Comparison of ENCODE assay signal across 23 mouse cellular contexts in the genomic region with DNA sequence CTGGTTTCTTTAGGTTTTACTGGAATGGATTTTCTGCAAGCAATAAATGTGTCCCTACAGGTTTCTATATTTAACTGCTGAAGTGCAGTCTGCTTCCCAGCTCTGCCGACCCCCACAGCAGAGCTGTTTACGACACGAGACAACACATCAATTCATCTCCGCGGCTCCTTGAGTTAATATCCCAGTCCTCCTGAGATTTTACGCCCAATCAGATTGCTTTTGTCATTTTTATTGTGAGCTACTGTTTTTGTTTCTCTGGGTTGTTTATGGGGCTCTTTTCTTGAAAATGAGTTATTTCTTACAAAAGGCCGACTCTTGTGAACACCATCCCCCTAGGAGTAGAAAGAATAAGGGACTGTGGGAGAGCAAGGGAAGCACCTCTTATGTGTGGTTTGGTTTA. TPM values are rescaled to one million over a fixed set of nuclear protein-coding genes. Genes with fewer than 3 reads are reported as not detected.
DNase-seq lines count a peak whose midpoint lies in the region; ATAC-seq lines count a peak whose summit lies in the region.
"Had no signal": no experiment of that assay in that cellular context is flagged by ENCODE, and none has a peak within 500 bp of the region (broad histone marks: within the 10 kb centered on the region; RNA-seq: fewer than 3 reads in every experiment).

No protein-coding gene starts in this region.

- H3K4me3 ChIP-seq in heart, embryonic 11.5 days (ENCODE audit: low read depth, low read length): no peak overlapping the region
- no peak overlapping the region for H3K4me3 ChIP-seq in hindbrain, embryonic 13.5 days
- H3K4me3 ChIP-seq in hindbrain, embryonic 10.5 days: no peak overlapping the region
- no peak overlapping the region for H3K4me3 ChIP-seq in neural tube, embryonic 12.5 days
- H3K4me3 ChIP-seq in neural tube, embryonic 14.5 days (ENCODE audit: low read depth, low read length): no peak overlapping the region
- H3K4me3 ChIP-seq: embryonic facial prominence, embryonic 15.5 days; limb, embryonic 15.5 days; liver, embryonic 15.5 days; midbrain, embryonic 12.5 days; stomach, embryonic 15.5 days had no signal

- ATAC-seq in heart, embryonic 11.5 days (replicated peaks; ENCODE audit: insufficient number of reproducible peaks, low FRiP score, low TSS enrichment): no peak
- ATAC-seq in hindbrain, embryonic 13.5 days (ENCODE audit: low FRiP score): no peak
- ATAC-seq in neural tube, embryonic 12.5 days (ENCODE audit: low FRiP score, low read depth): no peak
- no peak for ATAC-seq in neural tube, embryonic 14.5 days (ENCODE audit: low read depth)
- ATAC-seq: activated CD4-positive, CD25-positive, alpha-beta regulatory T cell, adult 4 months; forebrain, embryonic 16.5 days had no signal

- no peak overlapping the region for H3K9ac ChIP-seq in heart, embryonic 11.5 days (ENCODE audit: low read depth, low read length)
- H3K9ac ChIP-seq in hindbrain, embryonic 13.5 days: no peak overlapping the region
- no peak overlapping the region for H3K9ac ChIP-seq in neural tube, embryonic 12.5 days
- no peak overlapping the region for H3K9ac ChIP-seq in neural tube, embryonic 14.5 days (replicated peaks; ENCODE audit: low read depth, low read length)
- H3K9ac ChIP-seq: embryonic facial prominence, embryonic 15.5 days; hindbrain, embryonic 14.5 days; limb, embryonic 15.5 days; liver, embryonic 15.5 days; midbrain, embryonic 12.5 days; stomach, embryonic 15.5 days had no signal

- DNase-seq in heart, adult 18-20 months: no peak
- no peak for DNase-seq in hindbrain, embryonic 10.5 days (ENCODE audit: low spot score)
- DNase-seq in neural tube, embryonic 10.5 days (ENCODE audit: extremely low spot score, low spot score): no peak
- no peak for DNase-seq in gastrocnemius, postnatal 14 days
- DNase-seq: adrenal gland, postnatal 14 days; cerebellum, adult 11 months; cerebellum, postnatal 14 days; kidney, adult 2 months; retina, postnatal 1 day had no signal

- no peaks in the 10 kb centered on the region; the same call in 1 of the 2 replicates for H3K4me1 ChIP-seq in heart, embryonic 11.5 days (ENCODE audit: control insufficient read depth, insufficient read depth, low read length)
- peaks cover 22% of the 10 kb centered on the region for H3K4me1 ChIP-seq in hindbrain, embryonic 13.5 days (replicated peaks)
- H3K4me1 ChIP-seq in hindbrain, embryonic 10.5 days (replicated peaks): peaks cover 34% of the 10 kb centered on the region
- H3K4me1 ChIP-seq in neural tube, embryonic 12.5 days: peaks cover 20% of the 10 kb centered on the region
- H3K4me1 ChIP-seq in neural tube, embryonic 14.5 days (ENCODE audit: control insufficient read depth, insufficient read depth, low read length): peaks cover 11% of the 10 kb centered on the region
- H3K4me1 ChIP-seq: limb, embryonic 15.5 days had no signal

- intact Hi-C loops in gastrocnemius, postnatal 14 days (cut with DNase I; ENCODE audit: low total_unique reads): no loop called here

- WGBS in heart, embryonic 11.5 days (ENCODE audit: insufficient replicate concordance): 50% methylated on average over 7 of the region's 7 CpGs
- 23% methylated on average over 7 of the region's 7 CpGs for WGBS in hindbrain, embryonic 13.5 days
- WGBS in hindbrain, embryonic 10.5 days: 59% methylated on average over 7 of the region's 7 CpGs
- WGBS in neural tube, embryonic 12.5 days: 6% methylated on average over 7 of the region's 7 CpGs
- WGBS in neural tube, embryonic 14.5 days: 3% methylated on average over 7 of the region's 7 CpGs

- no peaks in the 10 kb centered on the region for H3K27me3 ChIP-seq in heart, embryonic 11.5 days (ENCODE audit: control insufficient read depth, insufficient read depth, low read length)
- no peaks in the 10 kb centered on the region for H3K27me3 ChIP-seq in hindbrain, embryonic 13.5 days
- H3K27me3 ChIP-seq in hindbrain, embryonic 10.5 days (ENCODE audit: insufficient read depth, poor library complexity, severe bottlenecking): no peaks in the 10 kb centered on the region
- H3K27me3 ChIP-seq in neural tube, embryonic 12.5 days (replicated peaks): no peaks in the 10 kb centered on the region
- no peaks in the 10 kb centered on the region for H3K27me3 ChIP-seq in neural tube, embryonic 14.5 days (ENCODE audit: control insufficient read depth, insufficient read depth, low read length)
- H3K27me3 ChIP-seq: embryonic facial prominence, embryonic 15.5 days; limb, embryonic 15.5 days; liver, embryonic 15.5 days; midbrain, embryonic 12.5 days; stomach, embryonic 15.5 days had no signal

- no peaks in the 10 kb centered on the region for H3K36me3 ChIP-seq in heart, embryonic 11.5 days (ENCODE audit: control insufficient read depth, insufficient read depth, low read length)
- no peaks in the 10 kb centered on the region for H3K36me3 ChIP-seq in hindbrain, embryonic 13.5 days
- no peaks in the 10 kb centered on the region for H3K36me3 ChIP-seq in hindbrain, embryonic 10.5 days
- no peaks in the 10 kb centered on the region for H3K36me3 ChIP-seq in neural tube, embryonic 12.5 days
- no peaks in the 10 kb centered on the region for H3K36me3 ChIP-seq in neural tube, embryonic 14.5 days (ENCODE audit: control insufficient read depth, insufficient read depth, low read length)
- H3K36me3 ChIP-seq: embryonic facial prominence, embryonic 15.5 days; limb, embryonic 15.5 days; liver, embryonic 15.5 days; midbrain, embryonic 12.5 days; stomach, embryonic 15.5 days had no signal

- no peak overlapping the region for H3K27ac ChIP-seq in heart, embryonic 11.5 days (ENCODE audit: low read depth, low read length)
- no peak overlapping the region for H3K27ac ChIP-seq in hindbrain, embryonic 13.5 days
- no peak overlapping the region for H3K27ac ChIP-seq in hindbrain, embryonic 10.5 days
- no peak overlapping the region for H3K27ac ChIP-seq in neural tube, embryonic 12.5 days
- H3K27ac ChIP-seq in neural tube, embryonic 14.5 days (ENCODE audit: low read depth, low read length): no peak overlapping the region
- H3K27ac ChIP-seq: embryonic facial prominence, embryonic 15.5 days; hindbrain, embryonic 14.5 days; limb, embryonic 15.5 days; liver, embryonic 15.5 days; macrophage; midbrain, embryonic 12.5 days; stomach, embryonic 15.5 days had no signal

- H3K4me2 ChIP-seq in heart, embryonic 11.5 days: peak overlapping the region; percentile 37
- H3K4me2 ChIP-seq in hindbrain, embryonic 13.5 days: peak overlapping the region; percentile 0; the same call in 1 of the 2 replicates
- H3K4me2 ChIP-seq in neural tube, embryonic 12.5 days (replicated peaks): peak overlapping the region; percentile 39
- H3K4me2 ChIP-seq in neural tube, embryonic 14.5 days (ENCODE audit: low read depth, low read length): peak overlapping the region; percentile 3; the same call in 1 of the 2 replicates
- H3K4me2 ChIP-seq: embryonic facial prominence, embryonic 15.5 days; hindbrain, embryonic 14.5 days; limb, embryonic 15.5 days; liver, embryonic 15.5 days; midbrain, embryonic 12.5 days; stomach, embryonic 15.5 days had no signal

- H3K9me3 ChIP-seq in heart, embryonic 11.5 days (replicated peaks; ENCODE audit: control insufficient read depth, low read length): no peaks in the 10 kb centered on the region
- H3K9me3 ChIP-seq in hindbrain, embryonic 13.5 days: no peaks in the 10 kb centered on the region
- no peaks in the 10 kb centered on the region for H3K9me3 ChIP-seq in hindbrain, embryonic 10.5 days
- H3K9me3 ChIP-seq in neural tube, embryonic 12.5 days: no peaks in the 10 kb centered on the region
- H3K9me3 ChIP-seq in neural tube, embryonic 14.5 days (ENCODE audit: control insufficient read depth, low read length): no peaks in the 10 kb centered on the region
- H3K9me3 ChIP-seq: embryonic facial prominence, embryonic 15.5 days; G1E; limb, embryonic 15.5 days; liver, embryonic 15.5 days; midbrain, embryonic 12.5 days; stomach, embryonic 15.5 days had no signal

RNA-seq across cellular contexts. Expression of a gene that starts 2.0 kb away (rescaled TPM):
- polyA plus RNA-seq in heart, embryonic 11.5 days (2014; fragmentation: Nextera tagmentation; extraction: Ambion mirVana): 86.9 and 93.0 TPM in 2 replicates
- total RNA-seq in heart, adult 18-20 months (2021): 100 to 1,000 TPM; 269 TPM
- 62.9 and 64.6 TPM in 2 replicates for polyA plus RNA-seq in hindbrain, embryonic 13.5 days (2015; fragmentation: Nextera tagmentation; extraction: Ambion mirVana)
- 71.8 and 77.8 TPM in 2 replicates for polyA plus RNA-seq in hindbrain, embryonic 10.5 days (2016; fragmentation: Nextera tagmentation; extraction: Ambion mirVana)
- polyA plus RNA-seq in neural tube, embryonic 12.5 days (2016; fragmentation: Nextera tagmentation; extraction: Ambion mirVana): 63.2 and 63.8 TPM in 2 replicates
- polyA plus RNA-seq in neural tube, embryonic 14.5 days (2014; fragmentation: Nextera tagmentation; extraction: Ambion mirVana): 43.9 and 44.6 TPM in 2 replicates
- 100 to 1,000 TPM in 1 of 2 experiments, 10 to 100 TPM in 1; 82.3 to 104 TPM for total RNA-seq in gastrocnemius, postnatal 14 days (2021)
